Mouse (Mus musculus): ENCODE results near the gene Hpd.
A peak's percentile ranks its signal among the peaks of the same experiment; 100 is the strongest.

The Hpd gene

GRCm38 (mm10) chr5:123134875-123135382 is 47.6 kb downstream of the Hpd start:
- no peak for DNase-seq (ENCODE audit: low spot score)

- no peak for DNase-seq (ENCODE audit: low spot score)
Observed at GRCm38 (mm10) chr5:123134186-123134874, 48.2 kb downstream of the Hpd start.

GRCm38 (mm10) chr5:123133784-123134143 is 48.8 kb downstream of the Hpd start:
- DNase-seq (ENCODE audit: low spot score), result no peak

- DNase-seq (ENCODE audit: low spot score), result peak; percentile 89
Observed at GRCm38 (mm10) chr5:123133083-123133783, 49.3 kb downstream of the Hpd start.

- peak; percentile 93 for DNase-seq (ENCODE audit: low spot score)
Observed at GRCm38 (mm10) chr5:123132308-123133071, 50.0 kb downstream of the Hpd start, which contains the start of gene Rhof. Rhof (minus strand) TSS chr5:123132692.

DNA sequence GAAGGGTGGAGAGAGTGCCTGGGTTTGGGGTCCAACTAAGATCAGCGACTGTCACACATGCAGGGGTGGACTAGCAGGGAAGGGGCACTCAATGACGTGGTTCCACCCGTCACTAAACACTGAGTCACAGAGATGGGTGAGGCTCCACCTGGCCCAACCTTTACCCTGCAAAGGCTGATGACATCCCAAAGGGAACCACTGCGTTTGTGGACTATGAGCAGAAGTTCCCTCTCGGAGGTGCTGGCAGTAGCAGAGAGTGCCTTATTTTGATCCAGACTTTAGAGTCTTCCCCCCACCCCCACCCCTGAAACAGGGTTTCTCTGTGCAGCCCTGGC is 51.7 kb downstream of the Hpd start:
- no peak for DNase-seq (ENCODE audit: low spot score)

- DNase-seq (ENCODE audit: low spot score), result no peak
Observed at GRCm38 (mm10) chr5:123130030-123130813, 52.3 kb downstream of the Hpd start.

DNA sequence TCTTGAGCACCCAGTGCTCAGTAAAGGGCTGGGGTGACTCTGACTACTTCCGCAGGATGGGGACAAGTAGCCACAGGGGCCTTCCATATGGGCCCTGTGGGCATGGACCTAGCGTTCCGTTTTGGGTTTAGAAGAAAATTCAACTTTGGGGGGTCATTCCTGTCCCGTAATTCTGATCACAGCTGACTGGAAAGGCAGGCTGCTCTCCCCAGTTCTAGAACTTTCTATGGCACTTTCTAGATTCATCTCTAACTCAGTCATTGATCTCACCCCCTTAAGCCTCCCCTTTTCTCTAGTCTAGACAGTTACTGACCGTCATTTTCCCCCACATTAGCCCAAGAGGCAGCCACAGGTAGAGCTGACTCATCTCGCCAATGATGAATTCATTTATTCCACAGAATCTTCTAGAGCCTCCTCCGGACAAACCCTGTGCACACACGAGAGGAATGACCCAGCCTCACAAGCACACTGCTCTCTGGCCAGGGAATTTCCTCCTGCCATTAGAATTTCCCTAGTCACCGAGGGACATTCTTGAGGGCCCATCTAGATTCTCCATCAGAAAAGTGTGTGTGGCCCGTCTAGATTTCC is 53.3 kb downstream of the Hpd start:
- DNase-seq (ENCODE audit: low spot score), result no peak

- DNase-seq (ENCODE audit: low spot score), result peak; percentile 94
Observed at GRCm38 (mm10) chr5:123128426-123129169, 53.9 kb downstream of the Hpd start.

- DNase-seq (ENCODE audit: low spot score), result no peak
Observed at GRCm38 (mm10) chr5:123127031-123127430, 55.5 kb downstream of the Hpd start.

DNA sequence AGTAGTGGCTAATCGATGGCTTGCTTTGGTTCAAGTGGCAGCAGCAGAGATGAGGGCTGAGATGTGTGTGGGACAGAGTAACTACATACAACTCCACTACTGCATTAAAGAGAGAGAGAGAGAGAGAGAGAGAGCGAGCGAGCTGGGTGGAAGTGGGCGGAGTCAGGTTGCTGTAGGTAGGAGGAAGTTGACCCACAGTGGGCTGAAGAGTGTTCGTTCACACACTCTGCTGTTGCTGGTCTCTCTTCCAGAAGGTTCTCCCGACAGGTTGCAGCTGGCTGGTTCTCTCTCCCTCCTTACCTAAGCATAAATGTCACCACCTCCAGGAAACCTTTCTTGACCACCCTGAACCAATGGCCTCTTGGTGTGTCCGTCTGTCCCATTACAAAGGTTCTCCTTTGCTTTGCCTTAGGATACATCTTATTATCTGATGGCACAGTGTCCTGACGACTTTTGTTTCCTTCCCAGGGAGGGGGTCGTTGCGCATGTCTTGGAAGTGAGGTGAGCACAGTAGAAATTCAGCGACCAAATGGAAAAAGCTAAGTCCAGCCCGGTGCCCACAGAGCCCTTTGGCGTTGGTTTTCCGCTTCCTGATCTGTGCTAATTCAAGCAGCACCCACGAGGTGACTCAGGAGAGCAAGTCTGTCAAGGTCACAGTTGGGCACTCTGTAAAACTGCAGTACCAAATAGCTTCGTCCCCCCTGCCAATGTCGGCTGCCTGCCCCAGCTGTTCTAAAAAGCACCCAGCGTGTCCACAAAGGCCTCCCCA is 56.7 kb downstream of the Hpd start:
- DNase-seq (ENCODE audit: low spot score), result peak; percentile 72

DNA sequence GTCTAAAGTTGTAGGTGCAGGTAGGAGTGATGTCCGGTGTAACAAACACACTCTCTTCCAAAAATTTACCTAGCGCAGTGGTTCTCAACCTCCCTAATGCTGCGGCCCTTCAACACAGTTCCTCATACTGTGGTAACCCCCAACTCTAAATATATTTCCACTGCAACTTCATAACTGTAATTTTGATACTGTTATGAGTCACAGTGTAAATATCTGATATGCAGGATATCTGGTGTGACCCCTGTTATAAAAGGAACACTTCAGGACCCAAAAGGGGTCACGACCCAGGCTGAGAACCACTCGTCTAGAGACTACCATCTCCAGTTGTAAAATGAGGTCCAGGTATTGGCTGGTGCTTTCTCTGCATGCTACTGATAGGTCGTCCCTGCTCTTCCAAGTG is 57.4 kb downstream of the Hpd start:
- DNase-seq (ENCODE audit: low spot score), result no peak

GRCm38 (mm10) chr5:123122181-123122580 is 60.3 kb downstream of the Hpd start:
- no peak for DNase-seq (ENCODE audit: low spot score)
